Mouse (Mus musculus) liver, embryonic 14.5 days (tissue): ENCODE measurements around the gene Slbp. TPM values are rescaled to one million over a fixed set of nuclear protein-coding genes. Genes with fewer than 3 reads are reported as not detected.

Experiments used
- ATAC-seq: fragments of 200-750 bp; cut with Nextera tagmentation; 2 replicates; pipeline ENCODE4 v1.8.0; 2017; ENCODE audit warnings: moderate number of reproducible peaks, mild to moderate bottlenecking, moderate library complexity; ENCODE audit not compliant: insufficient read depth
- DNase-seq, 3 experiments: peaks; one replicate each; pipeline ENCODE4 v3.0.0-alpha.2; 2012 to 2013; ENCODE audit warnings: low read depth in 3 of 3, low spot score in 3 of 3
- H3K27ac ChIP-seq: fragments of 300-500 bp; sonication (generic); 2 replicates; pipeline ENCODE4 v1.5.1; 2014; ENCODE audit warnings: moderate library complexity, mild to moderate bottlenecking, control low read depth, inconsistent platforms
- H3K27me3 ChIP-seq: fragments of 300-500 bp; sonication (generic); 2 replicates; pipeline ENCODE4 v1.6.1; 2014; ENCODE audit warnings: mild to moderate bottlenecking, low read length, moderate library complexity; ENCODE audit not compliant: control insufficient read depth, insufficient read depth
- H3K36me3 ChIP-seq: fragments of 300-500 bp; sonication (generic); replicated peaks from 2 replicates; pipeline ENCODE4 v1.6.1; 2014; ENCODE audit warnings: low read depth; ENCODE audit not compliant: control insufficient read depth, insufficient read depth
- H3K4me1 ChIP-seq, 2 experiments: fragments of 200-500 bp in 1 of 2; fragments of 300-500 bp in 1 of 2; sonication (generic) in 1 of 2; replicated peaks; 2 replicates each; pipeline ENCODE4 v1.6.1; 2012 to 2014; ENCODE audit warnings: antibody characterized with exemption in 1 of 2, inconsistent platforms in 1 of 2, low read length in 1 of 2; ENCODE audit not compliant: control insufficient read depth in 2 of 2, insufficient read depth in 2 of 2
- H3K4me2 ChIP-seq: fragments of 300-500 bp; sonication (generic); 2 replicates; pipeline ENCODE4 v1.6.1; 2014; ENCODE audit warnings: low read depth, mild to moderate bottlenecking, control low read depth, moderate library complexity
- H3K4me3 ChIP-seq, 2 experiments: fragments of 200-500 bp in 1 of 2; fragments of 300-500 bp in 1 of 2; sonication (generic) in 1 of 2; 2 replicates each; pipeline ENCODE4 v1.5.1; 2012 to 2014; ENCODE audit warnings: low read depth in 2 of 2, low read length in 2 of 2, mild to moderate bottlenecking in 2 of 2, control low read depth in 1 of 2, inconsistent platforms in 1 of 2, moderate library complexity in 1 of 2; ENCODE audit not compliant: insufficient read depth in 1 of 2
- H3K9ac ChIP-seq: fragments of 300-500 bp; sonication (generic); replicated peaks from 2 replicates; pipeline ENCODE4 v1.6.1; 2014; ENCODE audit warnings: mild to moderate bottlenecking, control low read depth, moderate library complexity
- H3K9me3 ChIP-seq: fragments of 300-500 bp; sonication (generic); 2 replicates; pipeline ENCODE4 v1.6.1; 2016; ENCODE audit warnings: low read length, mixed read lengths; ENCODE audit not compliant: control insufficient read depth
- CTCF ChIP-seq: IDR thresholded peaks from 2 replicates; pipeline ENCODE4 v1.5.1; 2016; ENCODE audit warnings: antibody characterized with exemption, low read depth, control low read depth
- EP300 ChIP-seq: IDR thresholded peaks from 2 replicates; pipeline ENCODE4 v1.6.1; 2016; ENCODE audit warnings: antibody characterized with exemption, low read depth
- WGBS: fragments of 180-500 bp; shearing (Covaris S2); extraction: QIAGEN DNeasy Blood & Tissue Kit; methylation state at CpG from one replicate; pipeline ENCODE4 v1.1.7; 2014; ENCODE audit not compliant: insufficient replicate concordance; 5-methylcytosine and 5-hydroxymethylcytosine counted together
- polyA plus RNA-seq, 2 experiments: library from polyadenylated mRNA; depleted of rRNA in 1 of 2; stranded (reverse) in 1 of 2; unstranded in 1 of 2; fragments of >200 nt; fragmentation: Nextera tagmentation in 1 of 2; extraction: Ambion mirVana in 1 of 2; gene quantifications; 2 replicates each; pipeline versions ENCODE4 v1.2.1 to v1.2.3; 2012 to 2014

Slbp gene
- polyA plus RNA-seq, 2 experiments: 155 to 290 TPM

DNA sequence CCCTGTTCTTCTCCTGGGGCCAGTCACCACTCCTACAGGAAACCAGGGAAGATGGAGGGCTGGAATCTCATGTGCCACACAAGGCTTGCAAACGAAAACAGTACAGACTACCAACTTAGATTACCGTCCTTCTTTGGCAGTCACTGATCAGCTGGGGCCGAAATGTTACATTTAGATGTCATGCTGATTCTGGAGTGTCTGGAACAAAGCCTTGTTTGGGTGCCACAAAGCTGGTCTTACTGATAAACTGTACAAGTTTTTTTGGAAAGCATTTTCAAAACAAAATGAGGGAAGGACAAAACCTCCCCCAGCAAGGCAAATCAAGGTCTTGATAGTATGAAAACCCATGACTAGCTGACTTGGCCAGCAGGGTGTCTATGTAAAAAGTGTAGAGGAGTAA is 28.6 kb downstream of the Slbp start:
- peaks cover 5 to 7% of the 10 kb centered on the region in 2 experiments for H3K4me1 ChIP-seq
- WGBS: 72% methylated on average over 3 of the region's 3 CpGs

DNA sequence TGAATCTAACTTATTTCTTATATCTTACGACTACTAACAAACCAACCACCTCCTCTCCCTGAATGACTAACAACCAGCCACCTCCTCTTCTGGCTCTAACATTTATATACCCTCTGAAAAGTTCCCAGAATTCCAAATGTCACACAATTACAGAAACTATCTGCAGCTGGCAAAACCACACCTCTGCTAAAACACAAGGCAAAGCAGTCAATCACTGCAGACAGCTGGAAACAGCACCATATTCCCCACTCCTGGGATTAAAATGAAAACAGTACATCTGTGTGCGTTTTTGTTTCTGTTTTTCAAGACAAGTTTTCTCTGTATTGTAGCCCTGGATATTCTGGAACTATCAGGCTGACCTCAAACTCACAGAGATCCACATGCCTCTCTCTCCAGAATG is 29.7 kb downstream of the Slbp start:
- WGBS: 76% methylated on average over 2 of the region's 2 CpGs
- Histone ChIP-seq H3K36me3 (no peaks in the 10 kb centered on the region), H3K4me2 (no peak overlapping the region), H3K9ac (no peak overlapping the region), H3K4me1 (peaks cover under 1% of the 10 kb centered on the region in 2 experiments; a peak in 3 of 4 replicates), H3K9me3 (no peaks in the 10 kb centered on the region), H3K27ac (no peak overlapping the region), H3K4me3 (no peak overlapping the region), H3K27me3 (no peaks in the 10 kb centered on the region)
- DNase-seq (no peak), ATAC-seq (no peak)
- TF ChIP-seq EP300: no peak

More for the DNA sequence above, 28.6 kb downstream of the Slbp start:
- H3K27ac ChIP-seq: no peak overlapping the region
- H3K9ac ChIP-seq: no peak overlapping the region
- no peaks in the 10 kb centered on the region for H3K36me3 ChIP-seq
- H3K4me3 ChIP-seq: no peak overlapping the region
- no peak overlapping the region for H3K4me2 ChIP-seq
- DNase-seq (no peak), ATAC-seq (no peak)
- no peaks in the 10 kb centered on the region for H3K27me3 ChIP-seq
- no peak for TF ChIP-seq EP300
- no peak for TF ChIP-seq CTCF
- H3K9me3 ChIP-seq: no peaks in the 10 kb centered on the region

DNA sequence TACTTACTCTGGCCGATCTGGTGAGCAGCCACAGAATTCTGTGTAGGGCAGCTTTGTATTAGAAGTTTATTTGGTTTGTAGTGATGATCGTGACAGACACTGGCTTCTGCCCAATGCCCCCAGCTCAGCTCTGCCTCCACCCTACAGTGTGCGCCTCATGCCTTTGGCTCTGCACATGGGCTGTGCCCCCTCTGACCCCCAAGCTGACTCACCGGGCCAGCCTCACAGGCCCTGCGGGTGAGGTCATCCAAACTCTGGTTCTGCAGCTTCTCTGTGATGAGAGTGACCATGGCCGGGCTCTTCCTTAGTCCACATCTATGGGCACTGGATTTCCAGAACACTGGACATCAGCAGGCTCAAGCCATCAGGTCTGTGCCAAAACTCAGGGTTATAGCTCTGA is 38.0 kb downstream of the Slbp start:
- Histone ChIP-seq H3K27me3 (no peaks in the 10 kb centered on the region), H3K9me3 (no peaks in the 10 kb centered on the region), H3K4me1 (no peaks in the 10 kb centered on the region), H3K4me2 (no peak overlapping the region), H3K4me3 (no peak overlapping the region), H3K36me3 (peaks cover 4% of the 10 kb centered on the region; the same call in 1 of the 2 replicates), H3K9ac (no peak overlapping the region), H3K27ac (no peak overlapping the region)
- DNase-seq: no peak
- 79% methylated on average over 6 of the region's 6 CpGs for WGBS
- TF ChIP-seq EP300: no peak
- no peak for TF ChIP-seq CTCF
- no peak for ATAC-seq

DNA sequence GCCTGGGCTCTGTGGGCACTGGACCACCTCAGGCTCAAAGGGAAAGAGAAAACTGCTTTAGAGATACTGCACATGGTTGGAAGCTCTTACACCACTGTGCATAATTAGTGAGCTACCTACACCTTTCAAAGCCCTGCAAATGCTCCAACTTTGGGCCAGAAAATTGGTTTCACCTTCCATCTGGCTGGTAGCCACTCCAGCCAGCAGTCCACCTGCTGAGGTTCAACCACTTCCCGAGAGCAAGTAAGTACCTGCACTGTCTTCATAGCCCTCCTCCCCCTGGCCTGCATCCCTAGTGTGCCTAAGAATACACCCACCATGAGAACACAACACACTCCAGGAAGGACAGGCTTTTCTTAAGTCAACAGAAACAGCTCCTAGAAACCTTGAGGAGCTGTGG is 40.6 kb downstream of the Slbp start:
- no peak for TF ChIP-seq EP300
- no peak for TF ChIP-seq CTCF
- no peaks in the 10 kb centered on the region for H3K4me1 ChIP-seq
- no peak overlapping the region for H3K4me2 ChIP-seq
- peaks cover 8% of the 10 kb centered on the region; the same call in 1 of the 2 replicates for H3K36me3 ChIP-seq
- H3K9ac ChIP-seq: no peak overlapping the region
- DNase-seq: no peak
- no peak for ATAC-seq
- no peak overlapping the region for H3K4me3 ChIP-seq
- H3K27me3 ChIP-seq: no peaks in the 10 kb centered on the region
- H3K27ac ChIP-seq: no peak overlapping the region
- WGBS: 76% methylated on average over 1 of the region's 1 CpGs
- no peaks in the 10 kb centered on the region for H3K9me3 ChIP-seq

DNA sequence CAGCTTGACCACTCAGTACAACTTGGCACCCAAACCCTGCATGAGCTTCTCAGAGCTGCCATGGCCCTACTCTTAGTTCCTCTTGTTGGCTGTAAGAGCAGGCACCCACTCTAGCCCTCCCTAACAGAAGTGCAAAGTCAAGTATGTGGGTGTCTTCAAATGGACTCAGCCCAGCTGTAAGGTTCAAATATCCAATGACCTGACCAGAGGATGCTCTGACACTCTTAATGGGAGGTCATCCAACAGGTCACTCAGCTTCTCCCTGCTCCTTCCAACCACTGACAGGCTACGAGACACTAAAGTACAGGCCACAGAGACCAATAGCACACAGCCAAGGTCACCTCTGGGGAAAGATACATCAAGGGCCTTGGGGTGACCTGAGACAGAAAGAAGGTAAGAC is 43.1 kb downstream of the Slbp start:
- H3K36me3 ChIP-seq: peaks cover 4% of the 10 kb centered on the region; the same call in 1 of the 2 replicates
- WGBS: 62% methylated on average over 1 of the region's 1 CpGs
- H3K27me3 ChIP-seq: no peaks in the 10 kb centered on the region
- no peak overlapping the region for H3K27ac ChIP-seq
- TF ChIP-seq CTCF (no peak), EP300 (no peak)
- no peak for DNase-seq
- H3K9ac ChIP-seq: no peak overlapping the region
- no peaks in the 10 kb centered on the region for H3K4me1 ChIP-seq
- H3K4me2 ChIP-seq: no peak overlapping the region
- no peak overlapping the region for H3K4me3 ChIP-seq
- no peak for ATAC-seq
- no peaks in the 10 kb centered on the region for H3K9me3 ChIP-seq

DNA sequence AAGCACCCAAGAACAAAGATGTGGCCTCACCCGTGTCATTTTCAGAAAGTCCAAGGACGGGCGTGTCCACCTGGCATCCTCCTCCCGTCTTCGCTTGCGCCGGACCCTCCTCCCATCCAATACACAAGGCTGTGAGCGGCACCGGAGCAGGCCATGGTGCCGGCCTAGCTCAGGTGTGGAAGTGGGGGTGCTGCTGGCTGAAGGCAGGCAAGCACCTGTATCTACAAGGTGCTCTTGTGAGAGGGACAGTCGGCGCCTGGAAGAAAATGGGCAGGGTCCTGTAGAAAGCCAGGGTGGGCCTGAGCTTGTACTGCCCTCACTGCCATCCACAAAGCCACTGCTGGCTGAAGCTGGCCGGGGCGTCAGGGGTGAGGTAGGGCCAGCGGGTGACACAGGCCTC is 44.9 kb downstream of the Slbp start:
- TF ChIP-seq EP300: no peak
- no peak for ATAC-seq

More for the DNA sequence above, 44.9 kb downstream of the Slbp start:
- WGBS: 91% methylated on average over 15 of the region's 15 CpGs
- H3K9me3 ChIP-seq: no peaks in the 10 kb centered on the region
- no peaks in the 10 kb centered on the region for H3K27me3 ChIP-seq
- H3K4me1 ChIP-seq: no peaks in the 10 kb centered on the region
- no peak overlapping the region for H3K9ac ChIP-seq
- peaks cover 4% of the 10 kb centered on the region; the same call in 1 of the 2 replicates for H3K36me3 ChIP-seq
- H3K27ac ChIP-seq: no peak overlapping the region
- H3K4me2 ChIP-seq: no peak overlapping the region
- DNase-seq: no peak
- no peak overlapping the region for H3K4me3 ChIP-seq
